Mouse (Mus musculus) urinary bladder, adult 2 months (tissue): Measurements from ENCODE around the gene Ulk3. TPM values are rescaled to one million over a fixed set of nuclear protein-coding genes. Genes with fewer than 3 reads are reported as not detected.

Experiments
- DNase-seq: peaks from one replicate; pipeline ENCODE4 v3.0.0; 2022; ENCODE audit warnings: low spot score
- polyA plus RNA-seq: library from polyadenylated mRNA; depleted of rRNA; stranded (reverse); fragments of >200 nt; gene quantifications from 2 replicates; pipeline ENCODE4 v1.2.3, GENCODE M21; 2012; rRNA removed

Gene Ulk3
- 32.4 and 38.8 TPM in 2 replicates for polyA plus RNA-seq

DNA sequence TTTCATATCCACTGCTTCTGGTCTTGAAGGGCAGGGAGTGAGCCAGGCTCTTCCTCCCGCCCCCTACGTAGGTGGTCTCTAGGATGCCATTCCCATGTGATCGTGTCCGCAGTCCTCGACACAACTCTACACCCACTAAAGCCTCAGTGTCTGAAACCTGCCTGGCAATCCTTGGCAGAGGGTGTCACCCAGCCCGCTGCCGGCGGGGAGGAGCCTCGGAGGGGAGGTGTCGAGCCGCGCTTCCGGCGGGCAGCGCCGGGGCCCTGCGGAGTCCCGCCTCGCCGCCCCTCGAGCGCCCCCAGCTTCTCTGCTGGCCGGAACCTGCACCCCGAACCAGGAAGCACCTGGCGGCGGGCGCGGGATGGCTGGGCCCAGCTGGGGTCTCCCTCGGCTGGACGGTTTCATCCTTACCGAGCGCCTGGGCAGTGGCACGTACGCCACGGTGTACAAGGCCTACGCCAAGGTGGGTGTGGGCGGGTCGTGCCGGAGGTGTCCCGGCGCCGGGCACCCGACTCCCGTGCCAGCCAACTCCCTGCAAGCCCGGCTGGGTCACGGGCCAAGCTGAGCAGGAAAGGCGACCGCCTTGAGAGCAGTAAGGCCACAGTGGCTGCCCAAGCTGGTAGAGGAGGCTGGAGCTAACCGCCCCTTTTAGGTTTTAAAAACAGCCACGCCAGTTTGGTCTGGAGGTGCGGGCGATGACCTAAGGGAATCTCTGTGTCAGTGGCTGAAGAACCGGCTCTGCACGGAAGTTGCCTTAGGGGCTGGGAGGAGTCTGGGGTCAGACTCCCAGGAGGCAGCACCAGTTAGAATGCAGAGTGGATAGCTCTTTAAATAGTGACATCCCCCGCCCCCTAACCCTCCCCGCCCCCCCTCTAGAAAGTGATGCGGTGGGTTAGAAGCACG is at the start of gene Ulk3:
Gene Ulk3 (plus strand): TSS at position 229 of the 903 bp plus-strand sequence.
- DNase-seq, result peak; percentile 80

DNA sequence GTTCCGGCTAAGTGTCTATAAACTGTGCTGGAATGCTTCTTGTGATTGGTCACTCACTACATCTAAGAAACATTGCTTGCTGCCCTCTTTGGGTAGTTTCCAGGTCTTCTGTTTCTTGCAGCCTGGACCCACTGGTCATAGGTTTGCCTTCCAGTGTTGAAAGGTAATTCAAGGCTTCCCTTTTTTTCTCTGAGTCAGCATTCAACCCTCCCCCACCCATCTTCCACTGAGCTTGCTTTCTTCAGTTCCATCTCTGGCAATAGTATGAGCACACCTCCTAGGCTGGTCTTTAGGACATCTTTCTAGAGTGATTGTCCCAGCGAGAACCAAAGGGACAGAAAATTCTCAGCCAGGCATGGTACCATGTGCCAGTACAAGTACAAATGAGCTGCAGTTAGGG is 49.7 kb upstream of the Ulk3 start:
- DNase-seq, result no peak

DNA sequence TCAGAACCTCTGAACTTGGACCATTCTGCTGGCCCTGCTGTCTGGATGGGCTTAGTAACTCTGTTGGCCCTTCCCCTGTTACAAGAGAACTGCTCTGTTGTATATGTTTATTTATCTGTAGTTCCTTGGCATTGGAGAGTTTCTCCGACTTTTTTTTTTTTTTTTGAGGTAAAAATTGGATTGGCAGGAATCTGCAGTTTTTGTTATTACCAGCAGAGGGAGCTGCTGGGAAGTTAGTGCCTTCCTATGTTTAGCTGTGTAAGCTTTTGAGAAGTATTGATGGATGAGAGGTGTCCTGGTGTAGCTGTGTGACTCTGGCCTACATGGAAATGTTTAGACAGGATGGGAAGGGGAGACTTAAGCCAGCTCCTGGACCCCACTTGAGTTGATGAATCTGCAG is 47.9 kb upstream of the Ulk3 start:
- DNase-seq, result no peak

- no peak for DNase-seq
These were observed 45.3 kb upstream of the Ulk3 start for GRCm38 (mm10) chr9:57543951-57544350.

- no peak for DNase-seq
These were observed 42.0 kb upstream of the Ulk3 start for GRCm38 (mm10) chr9:57547287-57547686.

DNA sequence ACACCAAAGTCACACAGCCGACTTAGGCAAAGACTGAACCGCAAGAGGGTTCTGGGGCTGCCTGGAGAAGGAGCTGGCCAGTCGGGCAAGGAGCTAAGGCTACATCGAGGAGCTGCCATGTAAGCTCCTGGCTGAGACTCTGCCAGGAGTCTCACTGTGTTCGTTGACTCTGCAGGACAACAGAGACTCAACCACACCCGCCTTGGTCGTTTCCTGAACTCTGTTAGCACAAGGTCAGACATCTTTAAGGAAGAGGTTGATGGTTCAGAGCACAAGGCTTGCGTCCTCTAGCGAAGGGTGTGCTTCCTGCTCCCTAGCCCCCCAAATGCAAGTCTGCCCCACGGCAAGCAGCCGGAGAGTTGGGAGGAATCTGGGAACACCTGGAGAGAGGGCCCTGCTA is 41.4 kb upstream of the Ulk3 start:
- no peak for DNase-seq

GRCm38 (mm10) chr9:57549186-57549585 is 40.1 kb upstream of the Ulk3 start:
- no peak for DNase-seq

DNA sequence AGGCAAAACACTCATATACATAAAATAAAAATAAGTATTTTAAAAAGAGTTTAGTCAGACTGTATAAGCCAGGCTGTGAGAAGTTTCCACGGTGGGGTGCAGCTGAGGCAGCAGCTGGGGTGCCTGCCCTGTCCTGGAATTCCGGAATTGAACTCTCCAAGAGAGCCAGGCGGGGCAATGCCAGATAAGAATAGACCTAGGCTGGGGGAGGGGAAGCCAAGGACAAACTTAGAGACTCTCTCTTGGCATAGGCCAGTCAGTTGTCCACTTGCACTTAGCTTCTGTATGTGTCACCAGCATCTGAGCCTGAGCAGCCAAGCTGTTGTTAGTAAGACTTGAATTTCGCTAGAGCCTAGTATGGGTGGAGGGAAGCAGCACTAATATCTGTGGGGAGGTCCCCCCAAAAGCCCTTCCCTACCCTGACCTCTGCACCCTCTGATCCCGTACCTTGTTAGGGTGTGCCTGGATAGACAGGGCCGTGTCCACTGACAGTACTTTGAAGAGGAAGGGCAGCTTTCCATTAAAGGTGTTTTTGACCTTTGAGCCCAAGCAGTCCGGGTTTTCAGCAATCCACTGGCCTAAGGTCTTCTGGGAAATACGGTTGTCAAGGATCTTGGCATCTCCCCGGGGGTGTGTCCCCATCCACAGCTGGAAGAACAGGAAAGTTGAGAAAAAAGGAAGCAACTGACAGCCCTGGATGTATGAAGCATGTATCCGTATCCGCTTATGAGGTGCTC is 39.0 kb upstream of the Ulk3 start:
- DNase-seq, result no peak

- DNase-seq, result no peak
These were observed 36.9 kb upstream of the Ulk3 start, which contains the start of gene Mpi for GRCm38 (mm10) chr9:57552139-57552887. Gene Mpi, minus strand, starts transcription at chr9:57552763.

- DNase-seq, result no peak
These were observed 36.1 kb upstream of the Ulk3 start for GRCm38 (mm10) chr9:57553119-57553518.

GRCm38 (mm10) chr9:57554753-57555152 is 34.5 kb upstream of the Ulk3 start:
- DNase-seq, result no peak

GRCm38 (mm10) chr9:57557215-57557614 is 32.0 kb upstream of the Ulk3 start:
- DNase-seq, result no peak

DNA sequence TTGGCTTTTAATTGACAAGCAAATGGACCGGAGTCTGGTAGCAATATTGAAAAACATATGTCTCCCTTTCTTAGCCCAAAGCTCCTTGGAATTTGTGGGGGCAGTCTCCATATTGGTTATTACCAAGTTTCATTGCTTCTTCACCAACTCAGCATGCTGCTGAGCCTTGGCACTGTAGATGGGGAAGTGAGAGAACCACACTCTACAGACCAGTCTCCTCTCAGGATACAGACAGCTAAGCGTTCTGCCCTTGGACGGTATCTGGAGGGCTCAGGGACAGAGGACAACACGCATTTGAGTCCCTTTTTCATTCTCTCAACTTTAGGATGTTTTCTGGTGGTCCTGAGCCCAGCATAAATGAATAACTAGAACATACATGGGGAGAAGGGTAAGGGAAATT is 30.6 kb upstream of the Ulk3 start:
- DNase-seq, result no peak

- no peak for DNase-seq
These were observed 29.7 kb upstream of the Ulk3 start for GRCm38 (mm10) chr9:57559568-57559967.

DNA sequence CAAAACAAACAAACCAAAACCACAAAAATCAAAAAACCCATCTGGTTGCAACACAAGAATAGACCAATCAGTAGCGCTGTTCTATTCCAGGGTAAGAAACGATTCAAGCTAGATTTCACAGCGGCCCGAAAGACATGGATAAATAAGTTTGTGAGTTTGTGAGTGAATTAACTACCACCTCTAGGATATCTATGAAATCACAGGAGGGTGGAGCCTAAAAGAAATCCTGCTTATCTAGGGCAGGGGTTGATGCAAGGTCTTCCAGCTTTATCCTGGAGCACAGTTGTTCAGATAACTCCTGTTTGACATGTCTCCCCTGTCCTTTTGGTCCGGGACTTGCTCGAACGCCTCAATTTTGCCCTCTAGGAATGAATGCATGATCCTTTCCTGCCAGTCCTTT is 29.0 kb upstream of the Ulk3 start:
- no peak for DNase-seq

- DNase-seq, result peak; percentile 93
These were observed 28.2 kb upstream of the Ulk3 start, which contains the start of gene Scamp2 for GRCm38 (mm10) chr9:57560861-57561710. Gene Scamp2, plus strand, starts transcription at chr9:57560943.

DNA sequence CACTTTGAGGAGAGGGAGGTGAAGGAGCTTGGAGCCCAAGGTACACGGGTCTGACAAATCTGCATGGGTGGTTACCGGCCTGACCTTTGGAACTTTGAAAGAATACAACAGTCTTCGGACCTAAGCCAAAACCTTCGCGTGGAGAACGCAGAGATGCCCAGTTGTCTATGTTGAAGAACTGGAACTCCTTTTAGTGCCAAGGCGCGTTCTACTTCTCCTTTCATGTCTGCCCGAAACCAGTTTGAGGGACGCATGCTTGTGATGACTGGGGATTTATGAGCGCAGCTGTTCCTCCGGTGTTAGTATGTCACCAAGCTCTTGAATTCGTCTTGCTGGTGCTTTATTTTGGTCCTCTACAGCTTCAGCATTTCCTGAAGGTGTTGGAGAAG is 27.5 kb upstream of the Ulk3 start:
- DNase-seq, result no peak

DNA sequence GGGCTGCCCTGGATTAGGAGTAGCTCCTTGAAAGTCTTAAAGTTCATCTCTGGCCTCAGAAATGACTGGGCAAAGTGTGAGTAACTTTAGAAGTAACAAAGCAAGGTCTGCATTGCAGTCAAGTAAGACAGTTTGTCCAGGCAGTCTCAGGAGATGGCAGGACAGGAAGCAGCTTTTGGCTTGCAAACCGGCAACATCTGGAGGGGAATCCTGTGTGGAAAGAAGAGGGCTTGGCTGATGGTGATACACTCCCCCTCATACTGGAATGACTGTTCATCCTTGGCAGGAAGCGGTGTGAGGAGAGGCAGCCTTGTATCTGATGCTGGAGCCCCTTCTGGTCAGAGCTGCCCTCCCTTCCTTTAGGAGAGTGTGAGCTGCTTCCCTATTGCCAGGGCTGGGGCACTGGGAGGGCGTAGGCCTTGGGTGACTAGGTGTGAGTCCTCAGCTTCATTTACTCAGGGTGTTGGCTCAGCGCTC is 26.3 kb upstream of the Ulk3 start:
- no peak for DNase-seq

DNA sequence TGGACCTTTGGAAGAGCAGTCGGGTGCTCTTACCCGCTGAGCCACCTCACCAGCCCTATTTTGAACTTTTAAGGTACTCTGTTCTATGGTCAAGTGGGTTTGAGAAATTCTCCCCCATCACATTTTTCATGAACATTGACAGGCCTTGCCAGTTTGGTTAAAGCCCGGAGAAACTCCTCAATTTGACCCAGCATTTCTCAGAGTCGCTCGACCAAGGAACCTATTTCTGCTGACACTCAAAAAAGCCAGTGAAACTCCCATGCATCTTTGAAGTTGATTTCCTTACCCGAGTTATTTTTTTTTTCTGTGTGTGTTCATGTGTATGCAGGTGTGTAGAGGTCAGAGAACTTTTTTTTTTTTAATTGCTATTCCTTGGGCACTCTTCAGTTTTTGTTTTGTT is 24.6 kb upstream of the Ulk3 start:
- DNase-seq, result no peak

DNA sequence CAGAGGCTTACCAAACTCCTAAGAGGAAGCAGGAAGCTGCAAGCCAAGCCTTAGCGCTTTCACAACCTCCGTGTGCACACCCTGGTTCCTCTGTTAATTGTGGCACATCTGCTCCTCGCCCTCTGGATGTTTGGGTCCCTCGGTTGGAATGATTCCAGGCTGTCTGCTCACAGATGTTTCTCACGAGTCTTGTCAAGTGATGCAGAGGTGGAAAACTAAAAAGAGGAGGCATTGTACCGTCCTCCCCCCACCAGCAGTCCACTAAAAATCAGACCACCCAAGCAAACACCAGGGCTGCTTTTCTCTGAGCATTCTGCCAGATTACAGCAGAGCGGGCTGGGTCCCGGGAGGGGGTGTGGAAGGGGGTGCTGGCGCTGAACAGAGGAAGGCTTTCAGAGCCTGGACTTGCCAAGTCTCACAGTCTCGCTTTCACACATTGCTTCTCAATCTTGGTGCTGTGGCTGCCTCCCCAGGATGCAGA is 23.5 kb upstream of the Ulk3 start:
- DNase-seq, result no peak

DNA sequence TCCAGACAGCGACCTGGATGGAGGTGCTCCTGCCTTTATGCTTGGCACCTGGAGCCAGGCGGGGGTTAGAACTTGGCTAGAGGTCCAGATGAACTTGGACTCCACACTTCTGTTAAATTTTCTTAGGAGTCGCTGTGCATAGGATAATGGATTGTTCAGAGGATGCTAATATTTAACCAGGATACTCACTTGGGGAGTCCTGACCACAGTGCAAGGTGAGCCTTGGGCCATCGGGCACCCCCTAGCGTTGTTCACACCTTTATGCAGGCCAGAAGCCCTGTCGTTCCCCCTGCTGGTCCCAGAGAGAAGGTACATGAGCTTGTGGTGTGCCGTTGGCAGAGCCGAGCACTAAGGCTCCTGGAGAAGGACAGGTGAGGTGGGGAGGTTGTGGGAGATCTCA is 22.4 kb upstream of the Ulk3 start:
- no peak for DNase-seq
